8 mouse cellular contexts compared by ENCODE assay signal in the genomic region with DNA sequence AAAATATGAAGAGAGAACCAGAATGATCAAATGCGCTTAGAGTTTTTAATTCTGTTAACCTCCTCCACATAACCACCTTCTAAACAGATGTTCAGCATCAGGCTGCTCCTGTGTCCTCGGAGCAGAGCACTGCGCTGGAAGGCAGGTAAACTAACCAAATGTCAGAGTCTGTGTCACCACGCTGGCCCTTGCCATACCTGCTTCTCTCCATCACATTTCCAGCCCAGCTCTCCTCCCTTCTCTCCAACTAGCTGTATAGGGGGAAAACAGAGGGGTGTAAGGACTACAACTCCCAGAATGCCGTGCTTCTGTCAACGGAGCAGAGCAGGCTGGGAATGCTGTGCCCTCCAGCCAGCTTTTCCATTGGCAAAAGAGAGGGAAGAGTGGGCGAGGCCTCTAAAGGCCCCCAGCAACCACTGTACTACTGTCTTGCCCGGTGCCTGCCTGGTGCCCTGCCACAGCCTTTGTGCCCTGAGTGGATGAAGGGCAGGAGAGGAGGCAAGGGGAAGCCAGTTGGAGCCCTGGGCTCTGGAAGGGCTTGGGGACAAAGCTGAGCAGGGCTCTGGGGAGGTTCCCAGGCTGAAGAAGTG. TPM values are rescaled to one million over a fixed set of nuclear protein-coding genes. Genes with fewer than 3 reads are reported as not detected.
DNase-seq lines count a peak whose midpoint lies in the region; ATAC-seq and TF ChIP-seq lines count a peak whose summit lies in the region.

No protein-coding gene starts in this region.

- 48% methylated on average over 8 of the region's 8 CpGs for WGBS in kidney, adult 2 months
- WGBS in midbrain, embryonic 16.5 days, result 52% methylated on average over 8 of the region's 8 CpGs

- peak overlapping the region; percentile 64 for H3K9ac ChIP-seq in midbrain, embryonic 16.5 days (ENCODE audit: low read depth, low read length)

- H3K9me3 ChIP-seq in midbrain, embryonic 16.5 days (replicated peaks; ENCODE audit: control insufficient read depth, low read length, poor library complexity, severe bottlenecking), result no peaks in the 10 kb centered on the region

- H3K27me3 ChIP-seq in kidney, adult 2 months (replicated peaks; ENCODE audit: control insufficient read depth, insufficient read depth, low read length), result no peaks in the 10 kb centered on the region
- H3K27me3 ChIP-seq in midbrain, embryonic 16.5 days (ENCODE audit: control insufficient read depth, insufficient read depth, low read depth, low read length), result no peaks in the 10 kb centered on the region

- intact Hi-C loops in left cerebral cortex, postnatal 25 days (cut with DNase I), result loop anchor here (5.0 kb wide), 1 partner anchor 352 kb away; a partner anchor contains a TSS

- peak overlapping the region; percentile 56 for H3K4me2 ChIP-seq in midbrain, embryonic 16.5 days (ENCODE audit: low read length)

- 0 out of 2 replicates have a peak, but pooled peaks have one; percentile 8 for TF ChIP-seq POLR2A in cortical plate, adult 2 months (IDR thresholded peaks at IDR 0.05; ENCODE audit: extremely low read depth, insufficient read depth, low read length)
- TF ChIP-seq POLR2A in kidney, adult 2 months (IDR thresholded peaks at IDR 0.05; ENCODE audit: low read depth, low read length), result no peak

- peak; percentile 67 for DNase-seq in R1 (ENCODE audit: low read depth, low spot score)
- peak; percentile 44 for DNase-seq in heart, adult 8-10 months (ENCODE audit: low spot score)
- DNase-seq in kidney, adult 2 months, result peak; percentile 51
- peak; percentile 68 to 90 for DNase-seq in left cerebral cortex, postnatal 25 days (ENCODE audit: low spot score in 2 of 2)
- no peak for DNase-seq in testis, postnatal 14 days (ENCODE audit: low spot score)
- no peak for DNase-seq in spleen, postnatal 10 days (ENCODE audit: low spot score in 2 of 2)

- H3K27ac ChIP-seq in cortical plate, adult 2 months (ENCODE audit: insufficient read depth, low read length), result 0 out of 2 replicates have a peak overlapping the region, but pooled peaks have one; percentile 1
- H3K27ac ChIP-seq in kidney, adult 2 months (ENCODE audit: insufficient read depth, low read depth, low read length), result no peak overlapping the region
- peak overlapping the region; percentile 83 for H3K27ac ChIP-seq in midbrain, embryonic 16.5 days (ENCODE audit: low read length)

- H3K4me3 ChIP-seq in cortical plate, adult 2 months (ENCODE audit: insufficient read depth, low read length), result no peak overlapping the region; the same call in 1 of the 2 replicates
- no peak overlapping the region for H3K4me3 ChIP-seq in kidney, adult 2 months (ENCODE audit: insufficient read depth, low read depth, low read length)
- H3K4me3 ChIP-seq in midbrain, embryonic 16.5 days (ENCODE audit: low read depth, low read length), result peak overlapping the region; percentile 21; the same call in 1 of the 2 replicates

- H3K4me1 ChIP-seq in cortical plate, adult 2 months (ENCODE audit: control insufficient read depth, insufficient read depth, low read length), result 0 out of 2 replicates have a peak, but pooled peaks cover 2% of the 10 kb centered on the region
- H3K4me1 ChIP-seq in kidney, adult 2 months (ENCODE audit: control insufficient read depth, insufficient read depth, low read length), result no peaks in the 10 kb centered on the region
- peaks cover 24% of the 10 kb centered on the region for H3K4me1 ChIP-seq in midbrain, embryonic 16.5 days (ENCODE audit: control insufficient read depth, insufficient read depth, low read length)

- peak; percentile 84 for ATAC-seq in midbrain, embryonic 16.5 days

- no peaks in the 10 kb centered on the region for H3K36me3 ChIP-seq in kidney, adult 2 months (ENCODE audit: control insufficient read depth, insufficient read depth, low read length)
- peaks cover 8% of the 10 kb centered on the region for H3K36me3 ChIP-seq in midbrain, embryonic 16.5 days (ENCODE audit: control insufficient read depth, insufficient read depth, low read length)

- TF ChIP-seq CTCF in cortical plate, adult 2 months (IDR thresholded peaks at IDR 0.05; ENCODE audit: extremely low read depth, insufficient read depth, low read length), result no peak
- no peak for TF ChIP-seq CTCF in kidney, adult 2 months (conservative IDR thresholded peaks at IDR 0.05; ENCODE audit: insufficient read depth, insufficient read length, low read depth, low read length)

RNA-seq across cellular contexts. Expression of a gene that starts 5.6 kb away (rescaled TPM):
- 57.1 and 63.8 TPM in 2 replicates for polyA plus RNA-seq in cortical plate, adult 2 months (2012; rRNA removed)
- total RNA-seq in heart, adult 8-10 months (2022), result 100 to 1,000 TPM; 163 to 174 (median 168) TPM
- 168 and 199 TPM in 2 replicates for polyA plus RNA-seq in kidney, adult 2 months (2012; rRNA removed)
- 10 to 100 TPM; 39.5 to 41.2 TPM for total RNA-seq in left cerebral cortex, postnatal 25 days (2021)
- polyA plus RNA-seq in midbrain, embryonic 16.5 days (2015; fragmentation: Nextera tagmentation; extraction: Ambion mirVana), result 115 and 118 TPM in 2 replicates

RNA-seq across cellular contexts. Expression of a gene that starts 6.2 kb away (rescaled TPM):
- 206 and 219 TPM in 2 replicates for polyA plus RNA-seq in cortical plate, adult 2 months (2012; rRNA removed)
- 10 to 100 TPM; 91.5 to 96.4 (median 93.2) TPM for total RNA-seq in heart, adult 8-10 months (2022)
- 77.9 and 90.1 TPM in 2 replicates for polyA plus RNA-seq in kidney, adult 2 months (2012; rRNA removed)
- 100 to 1,000 TPM; 178 to 186 TPM for total RNA-seq in left cerebral cortex, postnatal 25 days (2021)
- 150 and 155 TPM in 2 replicates for polyA plus RNA-seq in midbrain, embryonic 16.5 days (2015; fragmentation: Nextera tagmentation; extraction: Ambion mirVana)

RNA-seq across cellular contexts. Expression of a gene that starts 21.4 kb away (rescaled TPM):
- polyA plus RNA-seq in cortical plate, adult 2 months (2012; rRNA removed), result 0.21 and 2.1 TPM in 2 replicates
- under 1 TPM in 1 of 4 experiments, not detected in 3; 0.97 TPM for total RNA-seq in heart, adult 8-10 months (2022)
- 0.04 and 0.16 TPM in 2 replicates for polyA plus RNA-seq in kidney, adult 2 months (2012; rRNA removed)
- under 1 TPM; 0.18 to 0.21 TPM for total RNA-seq in left cerebral cortex, postnatal 25 days (2021)
- polyA plus RNA-seq in midbrain, embryonic 16.5 days (2015; fragmentation: Nextera tagmentation; extraction: Ambion mirVana), result 0.46 and 0.89 TPM in 2 replicates

RNA-seq across cellular contexts. Expression of a gene that starts 53.2 kb away (rescaled TPM):
- polyA plus RNA-seq in cortical plate, adult 2 months (2012; rRNA removed), result 0.44 TPM in 1 of 2 replicates, not detected in the other
- 1 to 10 TPM in 1 of 4 experiments, under 1 TPM in 3; 0.56 to 1.2 (median 0.94) TPM for total RNA-seq in heart, adult 8-10 months (2022)
- polyA plus RNA-seq in kidney, adult 2 months (2012; rRNA removed), result not detected in 2 replicates
- total RNA-seq in left cerebral cortex, postnatal 25 days (2021), result under 1 TPM in 1 of 2 experiments, not detected in 1; 0.73 TPM
- polyA plus RNA-seq in midbrain, embryonic 16.5 days (2015; fragmentation: Nextera tagmentation; extraction: Ambion mirVana), result 0.46 TPM in 1 of 2 replicates, not detected in the other

Comparison
In these comparisons a context has a peak if more than half of its experiments do, and no peak if none do; other contexts are left out.
1. DNase-seq: peak in R1 (single experiment), heart, adult 8-10 months (single experiment), kidney, adult 2 months (single experiment) and left cerebral cortex, postnatal 25 days (2 of 2); none in testis, postnatal 14 days (single experiment) and spleen, postnatal 10 days (0 of 2).